Mouse (Mus musculus): Measurements from ENCODE around the gene Crlf3. TPM values are rescaled to one million over a fixed set of nuclear protein-coding genes. Genes with fewer than 3 reads are reported as not detected.
"Not testable (repeated sequence)": the region's sequence is repeated elsewhere in the genome, so short reads cannot be mapped to it uniquely, and the experiment has no call there.

The Crlf3 gene
- total RNA-seq, 1 experiment from 2014 or later, result 106 TPM

DNA sequence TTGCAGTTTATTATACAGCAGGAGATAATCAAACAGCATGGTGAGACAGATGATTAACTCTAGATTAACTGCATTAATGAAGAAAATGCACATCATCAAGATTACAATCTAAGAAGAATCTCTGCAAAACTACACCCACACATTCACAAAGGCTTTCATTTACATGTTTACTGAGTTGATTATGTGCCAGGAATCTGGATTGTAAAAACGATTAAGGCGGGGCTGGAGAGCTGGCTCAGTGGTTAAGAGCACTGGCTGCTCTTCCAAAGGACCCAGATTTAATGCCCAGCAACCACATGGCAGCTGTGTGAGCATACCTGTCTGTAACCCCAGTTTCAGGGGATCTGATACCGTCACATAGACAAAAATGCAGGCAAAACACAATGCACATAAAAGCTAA lies 11.0 kb downstream of the Crlf3 start:
- ATAC-seq (replicated peaks; ENCODE audit: low read depth, poor library complexity, severe bottlenecking), result no peak

DNA sequence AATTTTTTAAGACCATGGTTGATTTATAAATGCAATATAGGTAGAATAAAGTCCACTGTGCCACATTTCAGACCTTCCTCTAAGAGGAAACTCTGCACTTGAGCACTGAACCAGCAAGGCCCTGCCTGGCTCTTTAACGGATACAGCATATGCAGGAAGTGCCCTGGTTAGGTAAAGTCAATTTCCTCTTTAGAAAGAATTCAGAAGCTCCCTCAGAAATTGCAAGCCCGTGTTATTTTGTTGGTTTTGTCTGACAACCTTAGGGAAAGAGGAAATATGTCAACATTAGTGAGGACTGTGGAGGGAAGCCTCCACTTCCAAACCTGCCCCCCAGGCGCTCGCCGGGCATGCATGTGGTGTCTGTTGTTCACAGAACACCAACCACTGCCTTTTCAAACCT lies 13.2 kb downstream of the Crlf3 start:
- ATAC-seq (replicated peaks; ENCODE audit: low read depth, poor library complexity, severe bottlenecking), result peak; percentile 77

DNA sequence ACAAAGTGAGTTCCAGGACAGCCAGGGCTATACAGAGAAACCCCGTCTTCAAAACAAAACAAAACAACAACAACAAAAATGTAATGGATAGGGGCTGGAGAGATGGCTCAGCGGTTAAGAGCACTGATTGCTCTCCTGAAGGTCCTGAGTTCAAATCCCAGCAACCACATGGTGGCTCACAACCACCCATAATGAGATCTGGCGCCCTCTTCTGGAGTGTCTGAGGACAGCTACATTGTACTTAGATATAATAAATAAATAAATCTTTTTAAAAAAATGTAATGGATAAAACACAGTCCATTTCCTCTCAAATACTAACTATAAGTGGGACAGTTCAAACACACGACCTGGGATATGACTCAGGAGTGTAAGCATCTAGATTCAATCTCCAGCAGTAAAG lies 14.4 kb downstream of the Crlf3 start:
- not testable (repeated sequence) for ATAC-seq (replicated peaks; ENCODE audit: low read depth, poor library complexity, severe bottlenecking)

DNA sequence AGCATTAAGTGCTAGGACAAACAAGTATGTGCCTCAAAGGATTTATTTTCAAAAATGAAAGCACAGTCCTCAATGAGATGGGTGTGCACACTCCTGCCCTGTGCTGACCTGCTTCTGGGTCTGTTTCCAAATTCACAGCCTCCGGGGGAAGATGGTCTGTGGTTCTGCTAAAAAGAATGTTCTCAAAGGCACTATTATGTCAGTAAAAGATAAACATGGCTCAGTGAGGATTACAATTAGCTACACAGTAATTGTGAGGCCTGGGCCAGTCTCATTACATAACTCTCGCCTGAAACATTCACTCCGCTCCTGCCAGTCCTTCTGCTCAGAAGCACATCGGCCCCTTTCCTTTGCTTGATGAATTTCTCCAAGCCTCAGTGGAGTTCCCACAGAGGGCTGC lies 18.6 kb downstream of the Crlf3 start:
- no peak for ATAC-seq (replicated peaks; ENCODE audit: low read depth, poor library complexity, severe bottlenecking)

DNA sequence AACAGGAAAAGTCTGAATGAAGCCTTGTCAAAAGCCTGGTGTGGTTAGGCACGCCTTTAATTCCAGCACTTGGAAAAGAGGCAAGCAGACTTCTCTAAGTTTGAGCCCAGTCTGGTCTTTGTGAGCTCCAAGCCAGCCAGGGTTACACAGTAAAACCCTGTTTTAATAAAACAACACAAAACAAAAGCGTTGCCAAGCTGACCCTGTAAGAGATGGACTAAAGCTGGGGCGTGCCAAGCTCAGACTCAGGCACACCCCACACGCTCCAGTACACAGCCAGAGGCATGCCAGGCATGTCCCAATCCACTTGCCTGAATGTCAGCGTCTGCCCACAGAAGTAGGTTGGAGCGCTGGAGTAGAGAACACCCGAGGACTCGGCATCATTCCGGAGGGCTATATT lies 24.6 kb downstream of the Crlf3 start:
- no peak for ATAC-seq (replicated peaks; ENCODE audit: low read depth, poor library complexity, severe bottlenecking)

GRCm38 (mm10) chr11:80054659-80055058 lies 26.1 kb downstream of the Crlf3 start:
- ATAC-seq (replicated peaks; ENCODE audit: low read depth, poor library complexity, severe bottlenecking), result no peak

DNA sequence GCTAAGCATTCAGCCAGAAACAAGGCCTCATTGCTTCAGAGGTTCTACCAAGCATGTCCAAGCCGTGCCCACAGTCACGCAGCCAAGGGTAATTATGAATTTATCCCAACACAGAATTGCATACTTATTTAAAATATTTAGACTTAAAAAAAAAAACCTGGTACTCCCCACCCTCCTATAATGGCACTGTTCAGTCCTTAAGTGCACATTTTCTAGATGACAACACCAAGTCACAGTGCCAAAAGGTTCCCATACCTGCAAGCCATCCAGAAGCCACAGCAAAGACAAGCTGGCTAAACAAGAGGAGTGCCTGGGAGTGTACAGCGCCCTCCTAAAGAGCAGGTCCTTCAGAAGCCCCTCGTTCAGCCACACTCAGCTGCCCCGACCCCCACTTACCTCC lies 27.6 kb downstream of the Crlf3 start:
- no peak for ATAC-seq (replicated peaks; ENCODE audit: low read depth, poor library complexity, severe bottlenecking)

GRCm38 (mm10) chr11:80052456-80052855 lies 28.3 kb downstream of the Crlf3 start:
- no peak for ATAC-seq (replicated peaks; ENCODE audit: low read depth, poor library complexity, severe bottlenecking)

DNA sequence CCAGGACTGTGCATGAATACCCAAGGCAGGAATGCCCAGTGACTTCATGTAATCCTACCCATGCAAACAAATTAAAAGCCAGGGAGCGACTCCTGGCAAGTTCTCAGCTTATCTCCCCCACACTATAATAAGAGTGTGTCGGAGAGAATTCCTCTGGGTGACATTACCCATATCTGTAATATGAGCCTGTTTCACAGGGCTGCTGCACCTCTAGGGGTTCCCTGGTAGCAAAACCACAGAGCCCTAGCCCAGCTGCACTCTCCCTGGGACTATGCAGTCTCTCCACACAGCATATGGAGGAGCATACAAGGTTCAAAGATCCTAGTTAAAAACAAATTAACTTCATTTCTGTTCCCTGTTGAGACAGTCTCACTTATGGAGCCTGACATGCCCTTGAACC lies 30.7 kb downstream of the Crlf3 start:
- no peak for ATAC-seq (replicated peaks; ENCODE audit: low read depth, poor library complexity, severe bottlenecking)

DNA sequence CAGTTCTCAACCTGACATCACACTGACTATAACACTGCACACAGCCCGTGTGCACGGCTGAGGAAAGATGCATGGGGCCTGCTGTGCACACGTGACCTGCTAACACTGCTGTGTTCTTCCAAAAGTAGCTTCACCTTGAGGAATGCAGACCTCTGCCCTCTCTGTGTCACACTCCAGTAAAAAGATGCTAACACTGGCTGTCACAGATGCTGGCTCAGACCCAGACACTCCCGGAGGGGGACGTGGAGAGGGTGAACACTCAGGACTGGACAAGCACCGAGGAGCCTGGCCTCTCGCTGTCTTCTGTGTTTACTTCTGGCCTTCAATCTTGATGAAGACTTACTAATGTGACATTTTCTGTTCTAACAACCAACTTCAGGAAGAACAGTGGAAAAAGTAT lies 33.9 kb downstream of the Crlf3 start:
- ATAC-seq (replicated peaks; ENCODE audit: low read depth, poor library complexity, severe bottlenecking), result no peak

- ATAC-seq (replicated peaks; ENCODE audit: low read depth, poor library complexity, severe bottlenecking), result no peak
These were observed 37.4 kb downstream of the Crlf3 start for GRCm38 (mm10) chr11:80043419-80043817.

- peak; percentile 92 for ATAC-seq (replicated peaks; ENCODE audit: low read depth, poor library complexity, severe bottlenecking)
These were observed 38.0 kb downstream of the Crlf3 start for GRCm38 (mm10) chr11:80042615-80043418.

DNA sequence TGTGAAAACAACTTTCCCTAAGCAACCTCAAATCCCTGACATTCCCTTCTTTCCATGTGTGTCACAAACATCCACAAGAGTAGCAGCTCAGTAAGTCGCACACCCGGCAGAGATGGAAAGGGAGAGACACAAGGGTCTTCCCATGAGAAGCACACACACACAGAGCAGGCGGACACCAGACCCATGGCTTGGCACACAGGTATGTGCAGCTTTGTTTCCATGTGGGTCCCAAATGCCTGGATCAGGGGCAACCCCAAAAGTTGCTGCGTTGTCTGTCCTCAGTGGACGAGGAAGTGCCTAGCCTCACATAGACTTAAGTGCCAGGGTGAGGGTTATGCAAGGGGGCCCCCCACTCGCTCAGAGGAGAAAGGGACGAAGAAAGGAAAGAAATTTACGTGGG lies 43.3 kb downstream of the Crlf3 start:
- ATAC-seq (replicated peaks; ENCODE audit: low read depth, poor library complexity, severe bottlenecking), result no peak

- no peak for ATAC-seq (replicated peaks; ENCODE audit: low read depth, poor library complexity, severe bottlenecking)
These were observed 59.5 kb downstream of the Crlf3 start for GRCm38 (mm10) chr11:80021306-80021705.

GRCm38 (mm10) chr11:80019792-80020191 lies 61.0 kb downstream of the Crlf3 start:
- no peak for ATAC-seq (replicated peaks; ENCODE audit: low read depth, poor library complexity, severe bottlenecking)

DNA sequence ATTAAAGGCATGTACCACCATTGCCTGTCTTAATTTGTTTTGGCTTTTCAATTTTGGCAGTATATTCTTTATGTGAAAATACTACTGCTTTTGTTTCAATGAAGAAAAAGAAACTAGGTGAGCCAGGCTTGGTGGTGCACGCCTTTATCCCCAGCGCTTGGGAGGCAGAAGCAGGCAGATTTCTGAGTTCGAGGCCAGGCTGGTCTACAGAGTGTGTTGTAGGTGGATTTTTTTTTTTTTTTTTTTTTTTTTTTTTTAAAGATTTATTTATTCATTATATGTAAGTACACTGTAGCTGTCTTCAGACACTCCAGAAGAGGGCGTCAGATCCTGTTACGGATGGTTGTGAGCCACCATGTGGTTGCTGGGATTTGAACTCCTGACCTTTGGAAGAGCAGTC lies 64.3 kb downstream of the Crlf3 start:
- not testable (repeated sequence) for ATAC-seq (replicated peaks; ENCODE audit: low read depth, poor library complexity, severe bottlenecking)

Other genes with a start within 250 kb of the Crlf3 start
- gene Utp6, start 118.6 kb downstream of the Crlf3 start, total RNA-seq (2017), result 106 and 118 TPM in 2 replicates
- gene Suz12, start 87.9 kb downstream of the Crlf3 start, total RNA-seq (2017), result 111 and 149 TPM in 2 replicates
- gene Atad5, start 8.4 kb upstream of the Crlf3 start, total RNA-seq (2017), result 47.1 and 54.9 TPM in 2 replicates
- gene Tefm, start 61.2 kb upstream of the Crlf3 start, total RNA-seq (2017), result 9.3 and 11.6 TPM in 2 replicates
- not detected in 2 replicates for gene Adap2, start 73.1 kb upstream of the Crlf3 start, total RNA-seq (2017)
- gene Rnf135, start 102.9 kb upstream of the Crlf3 start, total RNA-seq (2017), result 5.6 and 8.1 TPM in 2 replicates
- 57.0 and 82.5 TPM in 2 replicates for gene Rhot1, start 128.0 kb upstream of the Crlf3 start, total RNA-seq (2017)
- gene Rhbdl3, start 219.9 kb upstream of the Crlf3 start, total RNA-seq (2017), result 0.73 and 1.5 TPM in 2 replicates